Mouse (Mus musculus) bone marrow, adult 2 months (tissue): ENCODE results near the gene Clec11a. TPM values are rescaled to one million over a fixed set of nuclear protein-coding genes. Genes with fewer than 3 reads are reported as not detected.

Source experiments
- H3K27ac ChIP-seq: fragments of 200-500 bp; 2 replicates; pipeline ENCODE4 v1.5.1; 2012; ENCODE audit warnings: low read depth, mild to moderate bottlenecking, control low read depth, inconsistent platforms, low read length; ENCODE audit not compliant: control insufficient read depth, poor library complexity, insufficient read depth
- H3K4me1 ChIP-seq: fragments of 200-500 bp; 2 replicates; pipeline ENCODE4 v1.6.1; 2011; ENCODE audit warnings: low read length; ENCODE audit not compliant: control insufficient read depth, insufficient read depth
- H3K4me3 ChIP-seq: fragments of 200-500 bp; replicated peaks from 2 replicates; pipeline ENCODE3; 2011; ENCODE audit warnings: mild to moderate bottlenecking, low read depth, low read length, control low read depth; ENCODE audit not compliant: control insufficient read depth
- CTCF ChIP-seq: fragments of 200-500 bp; IDR thresholded peaks from 2 replicates; pipeline ENCODE4 v1.5.1; 2011; ENCODE audit warnings: low read length, control low read depth; ENCODE audit not compliant: control insufficient read depth, insufficient read depth
- POLR2A ChIP-seq: fragments of 200-500 bp; IDR thresholded peaks from 2 replicates; pipeline ENCODE4 v1.6.1; 2011; ENCODE audit warnings: low read depth, mild to moderate bottlenecking, control low read depth, low read length, borderline replicate concordance; ENCODE audit not compliant: control insufficient read depth
- WGBS: fragments of 180-500 bp; shearing (Covaris S2); methylation state at CpG from one replicate; pipeline ENCODE4 v1.1.7; 2018; 5-methylcytosine and 5-hydroxymethylcytosine counted together
- polyA plus RNA-seq: library from polyadenylated mRNA; stranded (reverse); fragments of >200 nt; gene quantifications from 2 replicates; pipeline ENCODE4 v1.2.4, GENCODE M21; 2011; ENCODE audit warnings: low replicate concordance; ENCODE audit not compliant: missing spikeins, insufficient read depth, insufficient read length

The Clec11a gene
- polyA plus RNA-seq, 1 experiment, result 1.8 TPM

GRCm38 (mm10) chr7:44311713-44312304 is 5.1 kb upstream of the Clec11a start:
- TF ChIP-seq CTCF (0 out of 2 replicates have a peak, but pooled peaks have one; percentile 33), POLR2A (no peak)
- no peaks in the 10 kb centered on the region; the same call in 1 of the 2 replicates for H3K4me1 ChIP-seq
- 4% methylated on average over 6 of the region's 6 CpGs for WGBS
- H3K4me3 ChIP-seq, result no peak overlapping the region
- no peak overlapping the region for H3K27ac ChIP-seq

- H3K4me1 ChIP-seq, result no peaks in the 10 kb centered on the region; the same call in 1 of the 2 replicates
- no peak overlapping the region for H3K4me3 ChIP-seq
- H3K27ac ChIP-seq, result no peak overlapping the region
- 1% methylated on average over 36 of the region's 38 CpGs for WGBS
- no peak for TF ChIP-seq CTCF
- TF ChIP-seq POLR2A, result no peak
Measured at GRCm38 (mm10) chr7:44310878-44311712, 4.4 kb upstream of the Clec11a start.

GRCm38 (mm10) chr7:44310285-44310877 is 3.7 kb upstream of the Clec11a start:
- no peak overlapping the region for H3K27ac ChIP-seq
- no peak overlapping the region for H3K4me3 ChIP-seq
- no peaks in the 10 kb centered on the region; the same call in none of the 2 replicates for H3K4me1 ChIP-seq
- WGBS, result 1% methylated on average over 37 of the region's 40 CpGs
- no peak for TF ChIP-seq CTCF
- no peak for TF ChIP-seq POLR2A

- no peak for TF ChIP-seq CTCF
- no peak for TF ChIP-seq POLR2A
- 16% methylated on average over 19 of the region's 22 CpGs for WGBS
- no peaks in the 10 kb centered on the region; the same call in none of the 2 replicates for H3K4me1 ChIP-seq
Measured at GRCm38 (mm10) chr7:44309475-44310284, 3.0 kb upstream of the Clec11a start, which contains the start of gene Shank1. Shank1 (plus strand) TSS chr7:44310253.

GRCm38 (mm10) chr7:44307261-44308020 is 739 bp upstream of the Clec11a start:
- no peaks in the 10 kb centered on the region; the same call in none of the 2 replicates for H3K4me1 ChIP-seq
- WGBS, result 48% methylated on average over 9 of the region's 9 CpGs

More at GRCm38 (mm10) chr7:44309475-44310284, 3.0 kb upstream of the Clec11a start, which contains the start of gene Shank1:
- no peak within 1 kb of the TSS for H3K4me3 ChIP-seq
- no peak within 1 kb of the TSS for H3K27ac ChIP-seq

GRCm38 (mm10) chr7:44305686-44306085 is 1.0 kb downstream of the Clec11a start:
- Histone ChIP-seq H3K4me1 (no peaks in the 10 kb centered on the region; the same call in 1 of the 2 replicates), H3K27ac (peak overlapping the region; percentile 51; the same call in 1 of the 2 replicates), H3K4me3 (no peak overlapping the region)
- TF ChIP-seq POLR2A (no peak), CTCF (no peak)
- 26% methylated on average over 16 of the region's 16 CpGs for WGBS

More at GRCm38 (mm10) chr7:44307261-44308020, 739 bp upstream of the Clec11a start:
- TF ChIP-seq POLR2A (no peak), CTCF (no peak)
- no peak overlapping the region for H3K27ac ChIP-seq
- H3K4me3 ChIP-seq, result no peak overlapping the region
